Mouse (Mus musculus) megakaryocyte, embryonic 14.5 days (primary cell): ENCODE data around the gene Zfp189.

Source experiments
- FLI1 ChIP-seq: IDR thresholded peaks from 2 replicates; pipeline ENCODE4 v1.6.1; 2012; ENCODE audit warnings: low read length, inconsistent platforms, mixed read lengths
- GATA1 ChIP-seq: IDR thresholded peaks from 3 replicates; pipeline ENCODE4 v1.6.1; 2012; ENCODE audit warnings: mixed read lengths, low read length, inconsistent platforms, borderline replicate concordance

GRCm38 (mm10) chr4:49506386-49506785 is 14.6 kb upstream of the Zfp189 start, which contains the start of gene Baat:
- TF ChIP-seq GATA1 (no peak), FLI1 (no peak)
